Mouse (Mus musculus) lung, adult 18-20 months (tissue): Measurements from ENCODE around the gene Unc5a.

ENCODE experiments used
- DNase-seq, 2 experiments: peaks; one replicate each; pipeline ENCODE4 v3.0.0; 2022; ENCODE audit warnings: mixed read lengths in 2 of 2

Unc5a gene

DNA sequence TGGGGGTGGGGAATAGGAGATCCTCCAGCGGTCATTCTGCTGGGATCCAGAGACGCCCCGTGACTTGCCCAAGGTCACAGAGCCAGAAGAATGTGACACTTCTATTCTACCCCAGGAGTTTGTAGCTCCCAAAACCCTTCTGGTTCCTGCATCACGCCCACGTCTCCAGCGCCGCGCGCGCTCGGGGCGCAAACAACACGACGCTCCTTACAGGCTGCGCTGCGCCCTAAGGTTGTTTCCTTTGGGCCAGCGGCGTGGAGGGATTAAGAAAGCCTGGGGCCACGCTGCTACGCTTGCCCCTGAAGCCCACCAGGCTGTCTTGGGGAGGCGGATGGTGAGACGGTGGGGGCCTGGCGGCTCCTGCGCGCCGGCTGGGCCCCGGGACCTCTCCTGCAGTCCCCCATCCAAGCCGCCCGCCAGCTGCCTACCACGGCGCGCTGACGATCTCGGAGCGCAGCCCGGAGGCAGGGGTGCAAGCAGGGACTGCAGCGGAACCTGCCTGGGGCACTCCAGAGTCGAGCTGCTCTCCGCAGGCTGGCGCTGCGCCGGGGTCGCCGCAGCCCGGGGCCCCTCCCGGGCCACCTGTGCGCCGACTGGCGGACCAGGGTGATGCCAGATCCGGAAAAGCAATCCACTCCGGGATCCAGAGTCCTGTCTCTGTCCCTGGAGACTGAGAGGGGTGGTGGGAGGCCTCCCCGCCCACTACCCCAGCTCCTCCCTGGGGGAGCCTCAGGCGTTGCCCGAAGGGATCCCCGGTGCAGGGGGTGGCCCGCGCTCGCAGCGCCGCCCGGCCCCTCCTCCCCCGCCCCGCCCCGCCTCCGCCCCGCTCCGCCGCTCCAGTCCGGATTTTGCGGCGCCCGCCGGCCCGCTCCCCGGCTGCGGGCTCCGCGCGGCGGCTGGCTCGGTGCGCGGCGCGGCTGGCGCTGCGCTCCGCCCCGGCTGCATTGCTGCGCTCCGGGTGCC is at the start of gene Unc5a:
TSS of gene Unc5a (plus strand) at position 881 of the 963 bp plus-strand sequence.
- DNase-seq, result peak in 1 of 2 experiments; percentile 7

DNA sequence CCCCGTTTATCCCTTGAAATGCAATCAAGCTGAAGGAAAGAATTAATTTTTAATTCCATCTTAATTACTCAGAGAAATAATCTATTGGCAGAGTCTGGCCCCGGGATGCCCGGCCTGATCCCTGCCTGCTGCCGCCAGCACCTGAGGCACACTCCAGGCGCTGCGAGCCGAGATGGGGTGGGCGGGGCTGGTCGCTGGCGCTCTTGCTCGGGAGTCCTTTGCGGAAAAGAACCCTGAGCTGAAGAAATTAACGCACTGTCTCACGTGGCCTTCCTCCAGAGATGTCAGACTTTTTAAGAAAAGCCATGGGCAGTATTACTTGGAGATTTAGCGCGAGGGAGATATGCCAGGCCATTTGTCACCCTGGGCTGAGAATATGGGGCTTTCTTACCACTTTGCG is 37.2 kb upstream of the Unc5a start:
- DNase-seq, result no peak

- no peak for DNase-seq
These were observed 36.2 kb upstream of the Unc5a start for GRCm38 (mm10) chr13:54912894-54913621.

DNA sequence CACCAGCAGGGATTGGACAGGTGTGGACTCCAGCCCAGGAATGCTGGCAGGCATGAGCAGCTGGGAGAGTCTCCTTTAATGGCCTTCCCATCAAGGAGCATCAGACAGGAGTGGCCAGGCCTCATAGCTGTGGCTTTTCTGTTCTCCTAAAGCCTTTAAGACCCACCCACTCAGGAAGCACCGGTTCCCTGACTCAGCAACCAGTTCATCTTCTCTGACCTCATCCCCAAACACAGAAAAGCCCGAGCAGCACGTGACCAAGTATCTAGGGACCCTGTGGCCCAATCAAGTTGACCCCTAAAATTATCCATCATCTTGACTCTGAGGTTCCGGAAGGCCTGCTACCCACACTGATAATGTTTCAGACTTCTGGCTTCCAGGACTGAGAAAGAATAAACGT is 32.6 kb upstream of the Unc5a start:
- no peak for DNase-seq

DNA sequence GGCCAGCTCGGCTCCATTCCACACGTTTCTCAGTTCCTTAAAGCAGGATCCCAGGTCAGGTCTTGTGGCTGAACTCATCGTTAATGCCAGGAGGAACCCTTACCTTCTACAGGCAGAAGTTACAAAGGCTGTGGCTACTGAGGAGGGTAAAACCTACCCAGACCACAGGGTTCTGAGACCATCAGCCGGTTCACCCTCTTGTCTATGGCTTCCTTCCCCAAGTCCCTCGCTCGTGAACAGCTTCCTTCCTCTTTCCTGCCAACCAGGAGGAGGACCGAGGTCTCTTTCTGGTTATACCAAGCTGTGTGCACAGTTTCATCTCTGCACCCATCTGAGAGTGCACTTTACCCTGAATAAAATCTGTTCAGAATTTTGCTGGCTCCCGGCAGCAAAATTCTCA is 30.3 kb upstream of the Unc5a start:
- no peak for DNase-seq

- no peak for DNase-seq
These were observed 29.5 kb upstream of the Unc5a start for GRCm38 (mm10) chr13:54919666-54920065.

GRCm38 (mm10) chr13:54921700-54922099 is 27.5 kb upstream of the Unc5a start:
- DNase-seq, result no peak

DNA sequence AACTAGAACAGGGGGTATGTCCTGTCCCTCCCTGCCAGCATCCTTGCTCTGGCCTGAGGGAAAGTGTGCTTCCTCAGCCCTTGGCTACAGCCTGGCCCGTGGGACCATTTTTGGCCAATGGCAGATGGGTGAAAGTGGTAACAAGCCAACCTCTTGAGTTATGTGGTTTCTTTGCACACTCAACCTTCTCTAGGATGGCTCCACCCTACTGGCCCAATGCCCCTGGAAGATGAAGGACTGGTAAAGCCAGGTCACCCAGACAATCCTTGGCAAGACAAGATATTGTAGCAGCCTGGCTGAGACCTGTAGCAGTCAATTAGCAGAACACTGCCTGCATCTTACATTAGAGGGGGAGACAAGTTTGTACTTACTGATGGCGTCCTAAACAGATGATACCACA is 25.5 kb upstream of the Unc5a start:
- DNase-seq, result no peak

DNA sequence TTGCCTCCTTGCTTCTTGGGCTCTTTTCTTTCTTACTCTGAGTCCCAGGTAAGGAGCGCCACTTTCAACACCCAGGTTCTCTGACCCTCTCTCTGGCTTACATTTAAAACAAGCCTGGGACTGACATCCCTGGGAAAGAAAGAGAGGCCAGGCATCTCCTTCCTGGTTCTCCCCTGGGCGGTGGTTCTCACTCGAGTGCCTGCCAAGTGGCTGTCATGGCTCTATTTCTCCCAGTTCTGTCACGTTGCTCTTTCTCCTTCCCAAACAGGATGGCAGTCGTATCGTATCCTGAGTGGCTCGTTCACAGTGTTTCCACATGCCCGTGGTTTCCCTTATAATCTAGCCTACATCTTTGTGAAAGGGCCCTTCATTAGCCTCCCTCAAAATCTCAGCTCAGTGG is 23.7 kb upstream of the Unc5a start:
- no peak for DNase-seq

- DNase-seq, result no peak
These were observed 22.6 kb upstream of the Unc5a start for GRCm38 (mm10) chr13:54926654-54927053.

DNA sequence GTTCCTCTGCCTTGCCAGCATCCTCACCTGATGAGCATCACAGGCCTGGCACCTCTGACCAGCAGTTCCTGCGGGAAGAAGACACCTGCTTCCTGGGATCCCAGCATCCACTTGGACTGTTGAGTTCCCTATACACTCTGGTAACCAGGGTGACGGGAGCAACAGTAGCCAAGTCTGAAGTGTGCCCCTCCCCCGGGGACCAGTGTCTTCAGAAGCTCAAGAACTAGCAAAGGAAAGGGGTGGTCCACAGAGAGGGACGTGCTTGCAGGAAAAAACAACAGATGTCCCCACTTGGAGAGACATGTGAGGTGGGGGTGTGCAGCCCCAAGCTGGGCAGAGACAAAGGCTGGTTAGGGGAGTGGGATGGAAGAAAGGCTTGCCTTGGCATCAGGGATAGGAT is 19.1 kb upstream of the Unc5a start:
- DNase-seq, result no peak

DNA sequence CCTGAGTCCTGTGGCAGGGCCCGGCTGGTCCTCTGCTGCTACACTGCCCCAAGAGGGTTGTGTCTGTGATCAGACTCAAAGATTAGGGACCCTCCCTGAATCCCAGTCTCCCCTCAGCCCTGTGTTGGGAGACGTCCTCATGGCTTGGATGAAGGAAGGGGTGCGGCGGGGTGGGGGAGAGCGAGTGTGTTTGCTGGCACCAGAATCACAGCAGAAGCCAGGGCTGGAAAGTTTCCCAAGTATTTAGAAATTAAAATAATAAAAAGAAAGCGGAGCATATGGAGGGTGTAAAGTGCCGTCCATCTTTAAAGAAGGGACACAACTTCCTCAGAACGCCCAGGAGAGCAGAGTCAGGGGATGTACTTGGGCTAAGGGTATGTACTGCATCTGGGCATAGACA is 14.3 kb upstream of the Unc5a start:
- no peak for DNase-seq

DNA sequence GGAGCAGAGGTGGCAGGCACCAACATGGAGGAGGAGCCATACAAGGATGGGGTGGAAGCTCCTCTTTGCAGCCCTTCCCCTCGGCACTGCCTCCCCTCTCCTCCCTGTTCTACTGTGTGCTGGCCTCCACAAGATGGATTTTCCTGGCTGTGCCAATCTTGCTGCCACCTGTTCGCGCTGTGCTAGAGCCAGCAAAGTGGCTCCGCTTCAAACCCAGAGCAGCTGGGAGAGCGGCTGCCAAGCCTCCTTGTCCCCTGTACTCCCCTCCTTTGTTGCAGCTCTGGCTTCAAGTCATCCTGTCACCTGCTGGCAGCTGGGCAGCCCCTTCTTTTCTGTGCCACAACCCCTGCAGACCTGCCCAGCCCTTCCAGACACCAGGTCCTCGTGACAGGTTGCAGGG is 13.0 kb upstream of the Unc5a start:
- DNase-seq, result no peak

GRCm38 (mm10) chr13:54937885-54938284 is 11.3 kb upstream of the Unc5a start:
- no peak for DNase-seq

GRCm38 (mm10) chr13:54938493-54938892 is 10.7 kb upstream of the Unc5a start:
- DNase-seq, result no peak

DNA sequence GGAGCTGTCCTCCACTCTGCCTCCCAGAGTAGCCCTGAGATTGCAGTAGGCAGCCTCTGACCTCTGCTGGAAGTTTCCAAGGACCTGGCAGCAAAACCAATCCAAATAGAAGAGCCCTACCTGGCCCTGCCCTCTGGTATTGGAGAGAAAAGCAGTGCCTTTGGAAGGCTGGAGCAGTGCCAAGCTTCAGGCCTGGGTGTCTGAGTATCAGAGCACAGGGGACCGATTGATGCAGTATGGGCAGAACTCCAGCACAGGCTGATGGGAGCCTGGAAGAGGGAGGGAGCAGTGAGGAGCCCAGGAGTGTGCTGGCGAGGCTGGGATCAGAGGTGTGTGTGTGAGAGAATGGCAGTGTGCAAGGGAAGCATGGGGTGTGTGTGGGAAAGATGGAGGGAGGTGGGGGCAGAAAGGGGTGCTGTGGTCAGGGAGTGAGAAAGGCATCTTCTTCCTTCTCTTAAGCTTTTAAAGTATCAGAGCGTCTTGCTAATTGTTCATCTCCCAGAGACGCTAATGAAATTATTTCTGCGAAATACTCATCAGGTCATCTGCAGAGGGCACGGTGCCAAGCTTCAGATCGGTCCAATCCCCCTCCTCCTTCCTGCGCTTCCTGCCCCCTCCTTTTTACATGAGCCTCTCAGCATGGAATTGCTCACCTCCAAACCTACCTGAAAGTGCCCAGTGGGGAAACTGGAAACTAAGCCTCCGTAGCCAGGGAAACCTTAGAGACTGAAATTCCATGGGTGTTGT is 4.6 kb upstream of the Unc5a start:
- no peak for DNase-seq

GRCm38 (mm10) chr13:54945332-54945731 is 3.9 kb upstream of the Unc5a start:
- peak in 1 of 2 experiments; percentile 9 for DNase-seq

GRCm38 (mm10) chr13:54946406-54946805 is 2.8 kb upstream of the Unc5a start:
- no peak for DNase-seq

DNA sequence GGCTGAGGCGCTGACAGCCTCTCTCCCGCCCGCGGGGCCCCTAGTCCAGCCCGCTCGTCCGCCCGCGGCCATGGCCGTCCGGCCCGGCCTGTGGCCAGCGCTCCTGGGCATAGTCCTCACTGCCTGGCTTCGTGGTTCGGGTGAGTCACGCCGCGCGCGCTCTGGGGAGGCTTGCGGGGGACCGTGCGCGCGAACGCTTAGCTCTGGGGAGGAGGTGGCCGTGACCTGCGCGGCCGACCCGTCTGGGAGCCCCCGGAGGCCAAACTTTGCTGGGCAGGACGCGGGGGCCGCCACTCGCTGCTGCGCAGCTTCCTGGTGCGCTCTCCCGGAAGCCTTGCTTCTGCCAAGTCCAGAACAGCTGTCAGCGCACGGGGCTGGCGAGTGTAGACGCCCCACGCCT is 381 bp downstream of the Unc5a start:
- peak in 1 of 2 experiments; percentile 6 for DNase-seq

DNA sequence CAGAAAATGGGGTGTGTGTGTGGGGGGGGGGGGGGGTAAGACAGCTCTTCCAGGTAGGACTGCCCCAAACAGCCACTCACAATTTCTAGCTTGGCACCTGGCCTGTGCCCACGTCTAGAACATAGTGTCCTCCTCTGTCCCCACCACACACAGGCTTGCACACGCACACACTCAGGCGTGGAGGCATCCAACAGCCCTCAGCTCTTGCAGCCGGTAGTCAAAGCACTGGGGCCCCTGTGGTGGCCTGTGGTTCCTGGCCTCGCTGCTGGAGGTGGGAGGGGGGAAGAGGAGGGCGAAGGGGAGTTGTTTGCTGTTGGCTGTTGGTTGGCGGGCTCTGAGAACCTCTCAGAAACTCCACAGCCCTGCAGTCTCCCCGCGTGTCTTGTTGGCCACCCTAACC is 920 bp downstream of the Unc5a start:
- DNase-seq, result no peak

DNA sequence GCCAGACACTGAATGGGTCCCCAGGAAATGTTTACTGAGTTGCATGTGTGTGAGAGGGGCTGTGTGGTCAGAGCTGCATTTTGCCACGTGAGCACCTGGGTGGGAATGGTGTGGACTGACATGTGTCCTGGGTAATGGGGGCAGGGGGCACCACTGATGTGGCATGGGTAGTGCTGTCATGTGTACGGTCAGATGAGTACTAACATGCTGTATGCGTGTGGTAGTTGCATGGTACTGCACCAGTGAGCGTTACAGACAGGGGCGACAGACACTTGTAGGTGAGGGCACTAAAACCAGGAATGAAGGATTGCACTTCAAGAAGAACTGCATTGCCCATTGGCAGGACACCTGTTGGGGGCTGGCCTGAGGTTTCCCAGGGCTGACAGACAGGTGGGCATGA is 2.0 kb downstream of the Unc5a start:
- DNase-seq, result no peak

GRCm38 (mm10) chr13:54954745-54955144 is 5.5 kb downstream of the Unc5a start:
- no peak for DNase-seq
